Mouse (Mus musculus) intestine, embryonic 16.5 days (tissue): Measurements from ENCODE around the gene Lrrc58. TPM values are rescaled to one million over a fixed set of nuclear protein-coding genes. Genes with fewer than 3 reads are reported as not detected.
A peak's percentile ranks its signal among the peaks of the same experiment; 100 is the strongest.

ENCODE experiments used
- ATAC-seq: fragments of 200-750 bp; cut with Nextera tagmentation; 2 replicates; pipeline ENCODE4 v1.8.0; 2017; ENCODE audit warnings: moderate TSS enrichment, moderate library complexity
- H3K27ac ChIP-seq: fragments of 300-500 bp; sonication (generic); 2 replicates; pipeline ENCODE4 v1.5.1; 2014; ENCODE audit warnings: mild to moderate bottlenecking, low read length
- H3K27me3 ChIP-seq: fragments of 300-500 bp; sonication (generic); replicated peaks from 2 replicates; pipeline ENCODE4 v1.6.1; 2014; ENCODE audit warnings: low read length, control low read depth, mixed read lengths; ENCODE audit not compliant: control insufficient read depth, insufficient read depth
- H3K36me3 ChIP-seq: fragments of 300-500 bp; sonication (generic); 2 replicates; pipeline ENCODE4 v1.6.1; 2014; ENCODE audit warnings: low read length, control low read depth; ENCODE audit not compliant: control insufficient read depth, insufficient read depth
- H3K4me1 ChIP-seq: fragments of 300-500 bp; sonication (generic); 2 replicates; pipeline ENCODE4 v1.6.1; 2014; ENCODE audit warnings: low read length, control low read depth, mixed read lengths; ENCODE audit not compliant: control insufficient read depth, insufficient read depth
- H3K4me2 ChIP-seq: fragments of 300-500 bp; sonication (generic); 2 replicates; pipeline ENCODE4 v1.6.1; 2014; ENCODE audit warnings: low read depth, low read length, control low read depth
- H3K4me3 ChIP-seq: fragments of 300-500 bp; sonication (generic); 2 replicates; pipeline ENCODE4 v1.5.1; 2014; ENCODE audit warnings: mild to moderate bottlenecking, low read length
- H3K9ac ChIP-seq: fragments of 300-500 bp; sonication (generic); 2 replicates; pipeline ENCODE4 v1.6.1; 2014; ENCODE audit warnings: low read depth, low read length
- H3K9me3 ChIP-seq: fragments of 300-500 bp; sonication (generic); 2 replicates; pipeline ENCODE4 v1.6.1; 2016; ENCODE audit warnings: low read length, control low read depth; ENCODE audit not compliant: control insufficient read depth
- WGBS: fragments of 180-500 bp; shearing (Covaris S2); extraction: QIAGEN DNeasy Blood & Tissue Kit; methylation state at CpG from one replicate; pipeline ENCODE4 v1.1.7; 2014; 5-methylcytosine and 5-hydroxymethylcytosine counted together
- polyA plus RNA-seq: library from polyadenylated mRNA; unstranded; fragments of >200 nt; fragmentation: Nextera tagmentation; extraction: Ambion mirVana; gene quantifications from 2 replicates; pipeline ENCODE4 v1.2.1, GENCODE M21; 2015

The Lrrc58 gene
- 33.5 and 37.7 TPM in 2 replicates for polyA plus RNA-seq

DNA sequence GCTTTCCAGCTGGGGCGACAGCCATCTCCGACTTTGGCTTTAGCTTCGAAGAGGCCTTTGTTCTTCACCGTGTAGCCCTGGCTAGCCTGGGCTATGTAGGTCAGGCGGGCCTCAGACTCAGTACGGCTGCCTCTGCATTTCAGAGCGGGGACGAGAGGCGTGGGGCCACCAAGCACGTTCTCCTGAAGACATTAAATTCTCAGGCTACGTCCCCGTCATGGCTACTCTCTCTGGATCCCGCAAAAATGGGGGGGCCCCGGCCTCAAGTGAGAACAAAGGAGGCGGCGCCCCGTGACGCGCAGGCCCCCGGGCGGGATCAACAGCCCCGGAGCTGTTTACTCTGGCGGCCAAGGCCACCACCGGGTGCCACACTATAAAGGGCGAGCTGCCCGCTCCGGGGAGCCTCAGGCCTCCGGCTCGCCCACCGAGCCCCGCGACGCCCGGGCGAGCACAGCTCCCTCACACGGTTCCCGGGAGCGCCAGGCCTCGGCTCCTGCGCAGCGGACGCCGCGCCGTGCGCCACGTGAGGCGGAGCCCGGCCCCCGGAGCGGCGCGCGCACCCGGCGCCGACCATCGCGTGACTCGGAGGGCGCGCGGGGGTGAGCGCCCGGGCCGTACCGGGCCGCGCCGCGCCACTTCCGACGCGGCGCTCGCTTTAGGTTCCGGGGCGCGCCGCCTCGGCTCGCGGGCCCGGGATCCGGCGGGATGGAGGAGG, at the start of gene Lrrc58:
Gene Lrrc58, plus strand, starts transcription at position 599 of the 715 bp plus-strand sequence.
- Histone ChIP-seq H3K4me1 (peaks cover 11% of the 10 kb centered on the region), H3K36me3 (no peaks in the 10 kb centered on the region), H3K9ac (peak within 1 kb of the TSS; percentile 99), H3K4me3 (peak within 1 kb of the TSS; percentile 99), H3K27me3 (no peaks in the 10 kb centered on the region), H3K27ac (peak within 1 kb of the TSS; percentile 98), H3K4me2 (peak within 1 kb of the TSS; percentile 73), H3K9me3 (no peaks in the 10 kb centered on the region)
- under 1% methylated on average over 86 of the region's 86 CpGs for WGBS
- peak; percentile 95 for ATAC-seq

DNA sequence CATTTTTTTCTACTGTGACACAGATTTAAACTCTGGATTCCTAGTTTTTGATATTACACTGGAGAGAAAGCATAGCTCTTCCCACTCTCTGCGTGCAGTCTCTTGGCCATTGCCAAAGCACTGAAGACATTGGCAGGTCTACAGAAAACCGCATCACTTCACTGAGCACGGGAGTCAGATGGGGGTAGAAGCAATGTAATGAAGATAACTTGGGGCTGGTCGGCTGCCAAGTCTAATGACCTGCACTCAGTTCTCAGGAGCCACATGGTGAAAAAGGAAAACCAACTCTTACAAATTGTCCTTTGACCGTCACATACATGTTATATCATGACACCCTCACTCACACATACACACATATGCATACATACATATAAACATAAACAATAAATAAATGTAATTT, 44.2 kb upstream of the Lrrc58 start:
- H3K4me3 ChIP-seq, result no peak overlapping the region
- H3K27me3 ChIP-seq, result no peaks in the 10 kb centered on the region
- H3K9me3 ChIP-seq, result no peaks in the 10 kb centered on the region
- H3K27ac ChIP-seq, result no peak overlapping the region
- 76% methylated on average over 5 of the region's 5 CpGs for WGBS
- no peaks in the 10 kb centered on the region for H3K4me1 ChIP-seq
- H3K9ac ChIP-seq, result no peak overlapping the region
- H3K36me3 ChIP-seq, result peaks cover 6% of the 10 kb centered on the region
- no peak for ATAC-seq
- H3K4me2 ChIP-seq, result no peak overlapping the region

DNA sequence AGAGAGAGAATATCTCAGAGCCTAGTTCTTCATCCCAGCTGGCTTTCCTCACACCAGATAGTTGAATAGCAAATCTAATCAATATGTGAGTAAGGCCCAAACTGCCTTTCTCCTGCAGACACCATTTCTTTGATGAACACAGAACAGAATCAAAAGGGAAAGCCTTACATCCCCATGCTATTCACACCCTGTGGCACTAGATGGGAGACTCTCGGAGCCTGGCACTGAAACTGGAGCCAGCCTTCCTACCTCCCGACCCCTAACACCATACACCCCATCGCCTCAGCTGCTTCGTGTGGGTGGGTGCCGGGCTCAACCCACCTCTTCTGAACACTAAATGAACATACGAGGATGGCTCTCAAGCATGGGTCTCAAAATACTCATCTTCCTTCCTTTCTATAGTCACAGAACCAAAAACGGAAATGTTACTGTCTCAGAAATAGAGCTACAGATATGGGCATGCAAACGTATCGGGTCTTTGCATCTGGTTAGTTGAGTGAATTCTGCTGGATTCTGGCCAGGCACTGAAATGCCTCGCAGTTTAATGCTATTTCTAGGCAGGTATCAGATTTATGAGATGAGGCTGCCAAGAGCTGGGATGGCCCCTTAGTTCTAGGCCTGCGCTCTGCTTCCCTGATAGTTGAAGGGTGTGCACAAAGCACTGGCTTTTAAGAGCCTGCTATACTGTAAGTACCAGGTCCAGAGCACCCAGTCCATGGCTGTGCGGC, 43.2 kb upstream of the Lrrc58 start:
- Histone ChIP-seq H3K27me3 (no peaks in the 10 kb centered on the region), H3K27ac (no peak overlapping the region), H3K4me3 (no peak overlapping the region), H3K36me3 (peaks cover 9% of the 10 kb centered on the region), H3K4me2 (no peak overlapping the region), H3K9ac (no peak overlapping the region), H3K9me3 (no peaks in the 10 kb centered on the region), H3K4me1 (no peaks in the 10 kb centered on the region)
- WGBS, result 83% methylated on average over 12 of the region's 12 CpGs
- ATAC-seq, result no peak

DNA sequence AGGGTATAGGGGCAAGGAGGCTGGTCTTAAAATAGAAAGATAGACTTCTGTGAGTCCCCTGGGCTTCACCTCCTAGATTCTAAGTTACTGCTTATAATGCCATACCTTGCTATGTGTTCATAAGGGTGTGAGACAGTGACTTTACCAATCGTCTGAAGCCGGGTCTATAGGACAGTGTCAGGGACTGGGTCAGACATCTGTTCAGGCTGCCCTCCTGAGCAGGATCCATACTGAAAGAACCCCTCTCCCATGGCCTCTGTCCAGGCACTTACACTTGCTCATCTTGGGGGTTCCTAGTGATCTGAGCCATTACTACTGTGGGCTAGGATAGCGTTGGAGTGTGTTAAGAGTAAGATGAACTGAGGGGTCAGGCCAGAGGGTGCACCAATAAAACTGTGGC, 41.9 kb upstream of the Lrrc58 start:
- Histone ChIP-seq H3K4me3 (no peak overlapping the region), H3K4me1 (no peaks in the 10 kb centered on the region), H3K36me3 (peaks cover 14% of the 10 kb centered on the region), H3K27me3 (no peaks in the 10 kb centered on the region), H3K9me3 (no peaks in the 10 kb centered on the region), H3K9ac (no peak overlapping the region), H3K4me2 (no peak overlapping the region), H3K27ac (no peak overlapping the region)
- WGBS, result 92% methylated on average over 3 of the region's 3 CpGs
- ATAC-seq, result no peak

DNA sequence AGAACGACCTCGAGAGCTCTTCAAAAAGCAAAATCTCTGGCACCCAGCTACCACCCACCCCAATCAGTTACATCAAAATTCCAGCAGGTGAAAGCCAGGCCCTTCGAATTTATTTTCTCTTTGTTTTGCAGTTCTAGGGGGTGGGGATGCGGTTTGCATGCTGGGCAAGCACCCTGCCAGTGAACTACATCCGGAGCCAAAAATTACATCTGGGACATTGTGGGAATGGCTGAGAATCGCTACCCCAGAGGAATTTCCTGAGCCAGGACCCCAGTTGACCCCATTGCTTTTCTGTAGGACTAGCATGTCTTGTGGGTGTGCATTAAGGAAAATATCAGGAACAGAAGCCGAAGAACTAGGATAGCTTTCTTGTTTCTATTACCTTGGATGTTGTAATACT, 37.1 kb upstream of the Lrrc58 start:
- H3K9ac ChIP-seq, result no peak overlapping the region

DNA sequence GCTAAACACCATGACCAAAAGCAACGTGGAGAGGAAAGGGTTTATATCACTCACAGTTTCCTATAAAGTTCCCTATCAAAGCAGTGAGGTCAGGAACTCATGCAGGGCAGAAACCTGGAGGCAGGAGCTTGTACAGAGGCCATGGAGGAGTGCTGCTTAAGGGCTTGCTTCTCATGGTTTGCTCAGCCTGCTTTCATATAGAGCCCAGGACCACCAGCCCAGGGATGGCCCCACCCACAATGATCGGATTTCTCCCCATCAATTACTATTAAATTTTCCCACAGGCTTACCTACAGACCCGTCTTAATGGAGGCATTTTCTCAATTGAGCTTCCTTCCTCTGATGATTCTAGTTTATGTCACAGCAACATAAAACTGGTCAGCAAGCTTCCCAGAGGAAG, 30.6 kb upstream of the Lrrc58 start:
- H3K27ac ChIP-seq, result no peak overlapping the region
- 53% methylated on average over 3 of the region's 3 CpGs for WGBS
- H3K27me3 ChIP-seq, result no peaks in the 10 kb centered on the region
- H3K4me2 ChIP-seq, result no peak overlapping the region
- H3K4me3 ChIP-seq, result no peak overlapping the region
- H3K9me3 ChIP-seq, result no peaks in the 10 kb centered on the region
- no peaks in the 10 kb centered on the region for H3K4me1 ChIP-seq
- no peak for ATAC-seq
- H3K9ac ChIP-seq, result no peak overlapping the region
- H3K36me3 ChIP-seq, result no peaks in the 10 kb centered on the region; the same call in 1 of the 2 replicates

More for the DNA sequence above, 37.1 kb upstream of the Lrrc58 start:
- Histone ChIP-seq H3K27ac (no peak overlapping the region), H3K4me2 (no peak overlapping the region), H3K4me1 (no peaks in the 10 kb centered on the region), H3K4me3 (no peak overlapping the region), H3K27me3 (no peaks in the 10 kb centered on the region), H3K9me3 (no peaks in the 10 kb centered on the region), H3K36me3 (peaks cover 11% of the 10 kb centered on the region)
- ATAC-seq, result no peak
- WGBS, result 84% methylated on average over 7 of the region's 7 CpGs

DNA sequence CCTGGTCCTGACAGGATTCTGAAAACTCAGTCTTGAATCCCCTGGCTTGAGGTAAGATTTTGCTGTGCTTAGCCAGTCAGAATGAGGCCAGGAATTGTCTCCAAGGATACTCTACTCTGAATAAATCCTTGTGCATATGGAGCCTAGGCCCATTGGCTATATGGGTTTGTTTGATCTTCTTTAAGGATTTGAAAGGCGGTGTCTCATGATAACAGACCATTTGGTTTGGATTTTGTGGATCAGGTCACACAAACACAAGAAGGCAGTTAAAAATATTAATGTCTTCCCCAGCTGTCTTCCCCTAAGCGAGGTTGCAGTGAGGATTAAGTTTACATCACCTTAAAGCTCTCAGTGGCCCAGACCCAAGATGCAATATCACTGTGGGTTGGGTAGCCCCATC, 25.8 kb upstream of the Lrrc58 start:
- Histone ChIP-seq H3K9ac (no peak overlapping the region), H3K36me3 (no peaks in the 10 kb centered on the region), H3K4me3 (no peak overlapping the region), H3K9me3 (no peaks in the 10 kb centered on the region), H3K4me1 (peaks cover 14% of the 10 kb centered on the region), H3K27me3 (no peaks in the 10 kb centered on the region), H3K4me2 (no peak overlapping the region), H3K27ac (no peak overlapping the region)
- no peak for ATAC-seq
- 71% methylated on average over 2 of the region's 2 CpGs for WGBS

DNA sequence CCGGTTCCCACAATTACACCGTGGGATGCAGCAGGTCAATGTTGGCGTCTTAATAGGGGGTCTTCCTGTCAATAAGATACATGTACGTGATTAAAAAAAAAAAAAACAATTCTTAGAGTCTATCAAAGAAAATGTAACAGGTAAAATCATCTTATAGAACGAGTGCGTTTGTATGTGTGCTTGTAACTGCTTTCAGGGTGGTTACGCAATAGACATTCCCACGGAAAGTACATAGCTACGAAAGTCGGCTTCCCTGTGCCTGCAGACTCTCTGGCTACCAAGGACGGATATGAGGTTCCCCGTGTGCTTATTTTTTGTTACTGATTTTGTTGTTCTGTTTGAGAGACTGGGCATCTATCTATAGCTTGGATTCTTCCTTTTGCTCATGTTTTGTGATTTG, 24.4 kb upstream of the Lrrc58 start:
- WGBS, result 82% methylated on average over 12 of the region's 12 CpGs
- no peaks in the 10 kb centered on the region for H3K9me3 ChIP-seq
- H3K4me3 ChIP-seq, result no peak overlapping the region
- no peak for ATAC-seq
- H3K4me1 ChIP-seq, result peaks cover 14% of the 10 kb centered on the region
- H3K27ac ChIP-seq, result no peak overlapping the region
- H3K9ac ChIP-seq, result no peak overlapping the region
- H3K27me3 ChIP-seq, result no peaks in the 10 kb centered on the region
- H3K4me2 ChIP-seq, result no peak overlapping the region
- H3K36me3 ChIP-seq, result no peaks in the 10 kb centered on the region

DNA sequence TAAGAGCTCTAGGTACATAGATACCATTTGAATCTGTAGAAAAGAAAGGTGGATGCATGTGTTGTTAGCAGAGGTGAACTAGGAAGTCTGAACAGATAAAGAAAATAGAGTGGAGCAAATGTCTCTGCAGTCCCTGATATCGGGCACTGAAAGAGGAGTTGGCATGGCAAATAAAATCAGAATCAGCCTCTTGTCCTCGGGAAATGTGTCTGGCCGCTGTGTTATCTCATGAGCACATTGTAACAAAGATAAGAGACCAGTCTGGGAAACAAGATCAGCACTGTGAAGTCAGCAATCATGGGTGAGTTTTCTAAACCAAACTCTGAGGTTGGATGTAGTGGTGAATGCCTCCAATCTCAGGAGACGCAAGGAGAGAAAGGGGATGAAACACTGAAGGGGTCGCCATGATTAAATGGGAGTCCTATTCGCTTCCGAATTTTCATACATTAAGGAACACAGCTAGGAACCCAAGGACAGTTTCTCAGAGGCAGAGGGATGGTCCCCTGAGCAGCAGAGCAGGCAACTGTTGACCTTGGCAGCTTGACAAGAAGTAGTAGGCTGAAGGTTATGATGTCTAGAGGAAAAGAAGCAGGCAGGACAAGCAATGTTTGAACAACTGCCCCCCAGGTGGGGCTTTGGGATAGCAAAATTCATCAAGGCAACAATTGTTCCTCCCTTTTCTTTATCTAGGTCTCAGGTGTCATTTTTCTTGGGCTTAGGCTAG, 22.8 kb upstream of the Lrrc58 start:
- H3K4me1 ChIP-seq, result peaks cover 14% of the 10 kb centered on the region
- H3K27me3 ChIP-seq, result no peaks in the 10 kb centered on the region
- no peak overlapping the region for H3K4me2 ChIP-seq
- ATAC-seq, result peak; percentile 46; the same call in 1 of the 2 replicates
- no peaks in the 10 kb centered on the region for H3K9me3 ChIP-seq
- H3K27ac ChIP-seq, result no peak overlapping the region
- H3K36me3 ChIP-seq, result no peaks in the 10 kb centered on the region
- no peak overlapping the region for H3K4me3 ChIP-seq
- H3K9ac ChIP-seq, result no peak overlapping the region
- WGBS, result 67% methylated on average over 7 of the region's 7 CpGs
